Mouse (Mus musculus) spleen, postnatal 10 days (tissue): ENCODE data around the gene Fbf1.
"Not testable (repeated sequence)": the region's sequence is repeated elsewhere in the genome, so short reads cannot be mapped to it uniquely, and the experiment has no call there.

ENCODE experiments used
- DNase-seq, 2 experiments: peaks; one replicate each; pipeline ENCODE4 v3.0.0; 2021 to 2022; ENCODE audit warnings: low spot score in 2 of 2

Gene Fbf1

GRCm38 (mm10) chr11:116134171-116134570 is 33.8 kb downstream of the Fbf1 start:
- DNase-seq, result no peak

GRCm38 (mm10) chr11:116133497-116133896 is 34.5 kb downstream of the Fbf1 start:
- DNase-seq, result no peak

- DNase-seq, result peak in 1 of 2 experiments; percentile 30
Measured at GRCm38 (mm10) chr11:116132366-116133333, 35.3 kb downstream of the Fbf1 start.

GRCm38 (mm10) chr11:116131349-116132170 is 36.4 kb downstream of the Fbf1 start:
- DNase-seq, result no peak

DNA sequence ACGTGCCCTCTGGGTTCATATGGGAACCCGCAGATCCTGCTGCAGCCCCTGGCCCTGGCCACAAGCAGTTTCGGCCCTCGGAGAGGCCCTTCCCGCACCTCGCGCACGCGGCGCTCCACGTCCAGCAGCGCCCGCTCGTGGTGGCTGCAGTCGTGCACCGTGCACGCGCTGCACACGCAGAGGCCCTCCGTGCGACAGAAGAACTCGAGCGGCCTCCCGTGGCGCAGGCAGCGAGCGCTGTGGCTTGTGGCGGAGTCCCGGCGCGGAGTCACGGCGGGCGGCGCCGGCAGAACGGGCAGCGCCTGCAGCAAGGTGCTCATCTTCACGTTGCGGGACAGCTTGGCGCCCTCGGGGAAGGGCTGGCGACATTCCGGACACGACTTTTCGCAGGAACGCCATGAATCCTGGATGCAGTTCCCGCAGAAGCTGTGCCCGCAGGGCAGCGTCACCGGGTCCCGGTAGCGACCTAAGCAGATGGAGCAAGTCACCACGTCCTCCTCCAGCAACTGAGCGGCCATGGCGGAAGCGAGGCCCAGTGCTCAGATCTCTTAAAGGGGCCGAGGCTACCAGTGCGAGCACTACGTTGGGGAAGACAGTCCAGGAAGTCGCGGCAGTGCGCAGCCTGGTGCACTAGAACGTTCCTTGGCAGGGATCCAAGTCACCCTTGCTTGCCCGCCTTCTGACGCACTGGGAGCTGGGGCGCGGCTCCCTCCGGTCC is 37.3 kb downstream of the Fbf1 start, which contains the start of gene Trim65:
Gene Trim65 (minus strand): TSS at position 641 of the 718 bp plus-strand sequence.
- peak; percentile 80 to 88 for DNase-seq

DNA sequence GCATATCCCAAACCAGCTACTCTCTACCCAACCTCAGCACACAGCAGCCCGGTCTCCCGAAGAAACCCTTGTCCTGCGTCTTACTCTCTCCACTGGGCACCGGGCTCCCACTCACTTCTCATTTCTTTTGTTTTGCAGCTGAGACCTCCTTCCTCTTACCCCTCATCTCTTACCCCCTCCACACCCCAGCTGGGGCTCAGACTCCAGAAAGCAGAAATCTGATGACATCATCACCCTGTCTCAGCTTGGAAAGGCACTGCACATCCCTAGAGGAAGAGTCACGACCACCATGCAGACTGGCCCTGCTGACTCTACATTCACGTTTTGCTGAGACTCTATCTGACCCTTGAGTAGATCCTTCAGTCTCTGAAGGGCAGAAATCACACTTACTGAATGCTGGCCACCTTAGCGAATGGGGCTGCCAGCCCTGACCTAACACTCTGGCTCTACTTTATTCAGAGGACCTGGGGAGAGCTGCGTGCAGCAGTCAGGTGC is 37.9 kb downstream of the Fbf1 start:
- DNase-seq, result peak in 1 of 2 experiments; percentile 45

GRCm38 (mm10) chr11:116129091-116129790 is 38.7 kb downstream of the Fbf1 start:
- DNase-seq, result no peak

GRCm38 (mm10) chr11:116127986-116128385 is 40.0 kb downstream of the Fbf1 start:
- no peak for DNase-seq

DNA sequence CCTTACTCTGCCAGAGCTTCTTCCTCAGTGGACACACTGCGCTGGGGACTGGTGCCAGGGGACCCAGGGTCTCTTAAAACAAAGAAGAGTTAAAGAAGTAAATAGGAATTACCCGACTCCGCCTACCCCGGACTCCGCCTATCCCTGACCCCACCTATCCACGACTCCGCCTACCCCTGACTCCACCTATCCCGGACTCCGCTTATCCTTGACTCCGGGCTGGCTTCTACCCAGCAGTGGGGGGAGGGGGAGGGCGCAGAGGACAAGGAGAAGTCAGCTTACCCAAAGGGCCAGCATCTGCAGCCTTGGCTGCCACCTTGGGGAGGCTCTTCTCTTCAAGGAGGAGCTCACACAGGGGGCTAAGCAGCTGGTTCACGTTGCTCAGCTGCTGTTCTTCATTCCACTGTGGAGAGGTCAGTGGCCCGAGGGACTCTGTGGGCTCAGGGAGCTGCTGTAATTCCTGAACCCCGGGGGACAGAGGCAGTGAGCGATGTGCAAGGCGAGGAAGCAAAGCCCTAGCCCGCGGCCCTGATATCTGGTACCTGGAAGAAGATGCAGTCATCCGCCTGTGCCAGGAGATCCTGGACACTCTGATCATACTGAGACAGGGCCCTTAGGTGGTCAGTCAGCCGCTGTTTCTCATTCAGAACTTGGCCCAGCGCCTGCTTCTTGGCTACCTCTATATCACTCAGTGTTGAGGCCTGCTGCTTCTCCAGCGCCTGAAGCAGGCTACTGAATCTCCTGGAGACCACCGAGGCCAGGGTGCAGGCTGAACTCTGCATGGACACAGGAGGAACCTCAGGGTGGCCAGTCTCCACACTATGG is 40.6 kb downstream of the Fbf1 start, which contains the start of gene Trim47:
Gene Trim47 (minus strand): TSS at position 55 of the 825 bp plus-strand sequence.
- peak; percentile 24 to 73 for DNase-seq

DNA sequence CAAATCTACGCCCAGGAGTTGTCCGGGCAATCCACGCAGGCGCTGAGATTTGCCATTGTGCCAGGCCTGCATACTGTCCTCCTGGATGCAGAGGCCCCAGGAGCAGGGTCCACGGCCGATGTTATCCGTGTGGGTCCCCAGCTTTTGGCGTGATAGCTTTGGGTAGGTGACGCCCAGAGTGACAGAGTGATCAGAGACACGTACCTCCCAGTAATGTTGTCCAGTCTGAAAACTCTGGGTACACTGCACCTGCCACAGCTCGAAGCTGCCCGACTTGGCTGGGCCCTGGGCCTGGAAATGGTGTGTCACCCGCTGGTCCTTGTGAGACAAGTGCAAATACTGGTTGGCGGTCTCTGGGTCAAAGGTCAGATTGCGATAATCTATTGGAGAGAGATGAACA is 41.7 kb downstream of the Fbf1 start:
- no peak for DNase-seq

DNA sequence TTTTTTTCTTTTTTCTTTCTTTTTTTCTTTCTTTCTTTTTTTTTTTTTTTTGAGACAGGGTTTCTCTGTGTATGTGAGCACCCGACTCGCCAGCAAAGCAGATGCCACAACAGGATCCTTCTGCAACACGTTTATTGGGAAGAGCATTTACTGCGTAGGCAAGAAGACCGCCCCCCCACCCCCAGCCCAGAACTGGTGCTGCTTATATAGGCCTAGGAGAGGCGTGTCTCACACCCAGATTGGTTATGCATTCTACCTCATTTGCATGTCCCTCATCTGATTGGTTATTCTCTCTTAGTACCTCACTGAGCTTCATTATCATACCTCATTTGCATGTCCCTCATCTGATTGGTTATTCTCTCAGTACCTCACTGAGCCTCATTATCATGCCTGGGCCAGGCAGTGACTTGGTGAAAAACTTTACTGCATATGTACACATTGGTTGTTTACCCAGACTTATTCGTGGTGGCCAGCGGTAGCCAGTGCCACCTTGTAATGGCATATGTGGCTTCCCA is 46.2 kb downstream of the Fbf1 start:
- not testable (repeated sequence) for DNase-seq

- peak in 1 of 2 experiments; percentile 59 for DNase-seq
Measured at GRCm38 (mm10) chr11:116117819-116118218, 50.1 kb downstream of the Fbf1 start.

DNA sequence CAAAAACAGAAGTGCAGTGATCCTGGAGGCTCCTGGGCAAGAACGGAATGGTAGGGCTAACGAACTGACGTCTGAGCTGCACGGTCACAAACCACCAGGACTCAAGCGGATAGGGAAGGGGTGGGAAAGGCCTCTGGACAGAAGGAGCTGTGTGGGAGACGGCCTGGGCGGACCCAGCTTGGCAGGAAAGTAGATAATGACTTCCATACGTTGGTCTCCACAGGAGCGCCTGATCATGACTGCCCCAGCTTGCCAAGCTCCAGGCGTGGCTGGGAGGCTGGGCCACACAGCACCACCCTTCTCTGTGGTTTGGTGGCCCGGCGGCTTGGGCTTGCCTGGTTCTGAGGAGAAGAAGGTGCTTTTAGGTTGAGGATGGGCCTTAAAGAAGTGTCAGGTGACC is 50.7 kb downstream of the Fbf1 start:
- DNase-seq, result no peak

DNA sequence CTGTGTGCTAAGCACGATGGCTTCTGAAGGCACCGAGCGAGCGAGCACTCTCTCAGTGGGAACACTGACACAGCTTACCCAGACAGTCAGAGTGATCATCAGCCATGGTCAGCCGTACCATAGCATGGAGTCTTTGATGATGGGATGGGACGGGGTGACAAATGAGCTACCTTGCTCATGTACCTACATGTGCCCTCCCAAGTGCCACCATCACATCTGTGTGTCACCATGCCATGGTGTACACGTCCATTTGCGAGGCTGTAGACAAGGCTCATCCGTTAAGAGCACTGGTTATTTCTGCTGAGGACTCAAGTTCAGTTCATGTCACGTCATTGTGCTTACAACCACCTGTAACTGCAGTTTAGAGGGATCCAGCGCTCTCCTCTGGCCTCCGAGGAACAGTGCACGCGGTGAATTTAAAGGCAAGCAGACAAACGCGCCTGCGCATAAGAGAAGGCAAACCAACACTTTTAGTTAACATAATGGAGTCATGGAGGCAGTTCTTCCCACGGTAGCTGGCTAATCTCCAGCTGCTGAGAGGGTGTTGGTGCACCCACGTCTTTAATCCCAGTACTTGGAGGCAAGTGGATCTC is 56.3 kb downstream of the Fbf1 start:
- no peak for DNase-seq

GRCm38 (mm10) chr11:116111067-116111466 is 56.9 kb downstream of the Fbf1 start:
- no peak for DNase-seq

DNA sequence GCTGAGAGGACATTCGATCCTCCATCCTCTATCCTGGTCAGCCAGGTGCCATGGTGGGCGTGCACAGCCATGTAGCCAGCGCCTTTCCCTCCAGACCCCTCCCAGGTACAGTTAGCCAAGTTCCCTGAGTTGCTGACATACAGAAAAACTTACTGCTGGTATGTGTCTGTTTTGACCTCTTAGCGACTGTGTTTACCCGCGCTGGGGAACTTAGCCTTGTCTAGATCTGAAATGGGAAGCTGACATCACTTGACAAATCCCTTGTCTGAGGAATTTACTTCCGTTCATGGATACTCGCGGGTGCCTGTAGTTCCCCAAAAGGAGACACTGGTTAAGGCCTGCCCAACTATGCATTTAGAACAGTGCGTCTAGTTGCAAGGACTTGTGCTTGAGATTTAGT is 57.4 kb downstream of the Fbf1 start:
- no peak for DNase-seq

DNA sequence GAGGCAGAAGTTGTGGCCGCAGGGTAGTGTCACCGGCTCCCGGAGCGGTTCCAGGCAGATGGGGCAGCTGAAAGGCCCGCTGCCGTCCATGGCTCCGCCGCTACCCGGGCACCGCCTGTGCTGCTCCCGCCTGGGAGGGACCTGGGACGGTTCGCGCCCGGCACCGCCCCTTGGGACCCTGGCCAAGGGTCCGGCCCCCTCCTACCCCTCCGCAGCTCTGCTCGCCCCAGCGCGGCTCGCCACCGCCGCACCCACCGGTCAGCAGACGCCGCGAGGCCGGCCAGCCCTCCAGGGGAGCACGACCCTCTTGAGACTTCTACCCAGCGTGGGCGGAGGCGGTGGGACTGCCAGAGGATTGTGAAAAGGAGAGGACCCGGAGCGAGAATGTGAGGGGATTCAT is 57.8 kb downstream of the Fbf1 start:
- DNase-seq, result peak in 1 of 2 experiments; percentile 52

DNA sequence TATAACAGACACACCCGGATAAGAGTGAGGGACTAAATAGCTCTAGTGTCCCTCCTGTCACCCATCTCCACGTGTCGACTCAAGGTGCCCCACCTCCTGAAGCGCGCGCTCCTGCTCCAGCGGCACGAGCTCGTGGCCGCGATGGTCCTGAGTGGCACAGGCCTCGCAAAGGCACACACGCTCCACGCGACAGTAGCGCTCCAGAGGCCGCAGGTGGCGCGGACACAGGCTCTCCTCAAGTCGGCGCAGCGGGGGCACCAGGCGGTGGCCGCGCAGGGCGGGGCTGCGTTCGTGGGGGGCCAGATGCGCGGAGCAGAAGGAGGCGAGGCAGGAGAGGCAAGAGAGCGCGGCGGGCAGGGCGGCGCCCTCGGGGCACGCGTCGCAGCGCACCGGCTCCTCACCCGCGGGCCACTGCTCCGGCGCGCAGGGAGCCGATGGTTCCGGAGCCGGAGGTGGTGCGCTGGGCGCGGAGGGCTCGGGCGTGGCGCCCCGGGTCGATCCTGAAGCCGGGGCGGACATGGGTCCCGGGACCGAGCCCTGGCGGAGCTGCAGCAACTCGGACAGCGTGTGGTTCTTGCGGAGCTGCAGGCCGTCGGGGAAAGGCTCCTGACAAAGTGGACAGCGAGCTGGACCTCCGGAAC is 58.4 kb downstream of the Fbf1 start:
- DNase-seq, result peak in 1 of 2 experiments; percentile 45
